Mouse (Mus musculus): Measurements from ENCODE around the gene Prr12. TPM values are rescaled to one million over a fixed set of nuclear protein-coding genes. Genes with fewer than 3 reads are reported as not detected.

The Prr12 gene
- polyA plus RNA-seq, 1 experiment from 2014 or later, result 1.7 TPM

DNA sequence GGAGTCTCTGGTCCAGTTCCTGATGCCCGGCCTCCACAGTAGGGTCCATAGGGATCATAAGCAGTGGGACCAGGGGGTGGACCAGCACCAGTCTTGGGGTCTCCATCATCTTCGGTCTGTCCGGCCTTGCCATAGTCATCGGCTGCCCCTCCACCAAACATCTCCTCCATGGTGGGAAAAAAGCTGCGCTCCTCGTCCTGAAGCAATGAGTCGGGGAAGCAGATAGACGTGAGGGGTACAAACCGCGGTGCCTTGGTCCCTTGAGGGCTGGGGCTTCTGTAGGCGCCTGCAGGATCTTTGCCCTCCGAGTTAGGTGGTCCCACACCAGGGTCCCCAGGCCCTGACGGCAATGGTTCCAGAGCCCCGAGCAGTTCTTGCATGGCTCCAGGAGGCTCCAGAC lies 5.2 kb downstream of the Prr12 start:
- ATAC-seq, result no peak
- H3K27ac ChIP-seq (ENCODE audit: low read depth), result no peak overlapping the region
- no peak overlapping the region for H3K4me2 ChIP-seq (ENCODE audit: low read depth, low read length)
- no peaks in the 10 kb centered on the region for H3K9me3 ChIP-seq (ENCODE audit: low read length)
- peaks cover 16% of the 10 kb centered on the region for H3K4me1 ChIP-seq (ENCODE audit: insufficient read depth)
- DNase-seq, result no peak
- no peak overlapping the region for H3K9ac ChIP-seq (replicated peaks)
- no peaks in the 10 kb centered on the region for H3K27me3 ChIP-seq (ENCODE audit: insufficient read depth, low read length)
- H3K36me3 ChIP-seq (replicated peaks; ENCODE audit: insufficient read depth, low read length), result peaks cover 49% of the 10 kb centered on the region
- no peak overlapping the region for H3K4me3 ChIP-seq (ENCODE audit: low read depth, low read length)
- 94% methylated on average over 14 of the region's 14 CpGs for WGBS (ENCODE audit: insufficient replicate concordance)
- no peak for TF ChIP-seq CTCF (IDR thresholded peaks at IDR 0.05; ENCODE audit: low read depth)

DNA sequence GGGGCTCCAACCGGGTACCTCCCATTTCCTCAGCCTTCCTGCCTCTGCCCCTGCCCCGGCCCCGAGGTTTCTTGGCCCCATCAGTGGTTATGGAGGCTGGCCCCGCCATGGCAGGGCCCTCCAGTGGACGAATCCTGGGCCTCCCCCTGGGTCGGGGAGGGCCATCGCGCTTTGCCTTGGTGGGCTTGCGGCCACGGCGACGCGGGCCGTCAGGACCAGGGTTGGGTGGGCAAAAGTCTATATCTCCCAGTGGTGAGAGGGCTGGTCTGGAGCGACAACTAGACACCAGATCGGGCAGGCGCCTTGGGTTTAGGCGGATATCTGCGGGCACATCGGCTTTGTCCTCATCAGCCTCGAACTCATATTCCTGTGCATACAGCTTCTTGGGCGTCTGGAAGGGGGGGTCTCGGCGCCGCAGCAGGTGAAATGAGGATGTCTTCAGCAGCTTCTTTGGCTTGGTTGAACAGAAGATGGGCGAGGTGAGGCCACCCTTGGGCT lies 5.8 kb downstream of the Prr12 start:
- TF ChIP-seq CTCF (IDR thresholded peaks at IDR 0.05; ENCODE audit: low read depth), result no peak
- no peak for TF ChIP-seq EP300 (IDR thresholded peaks at IDR 0.05; ENCODE audit: low read depth)
- ATAC-seq, result no peak
- H3K4me3 ChIP-seq (ENCODE audit: low read depth, low read length), result no peak overlapping the region
- no peak overlapping the region for H3K4me2 ChIP-seq (ENCODE audit: low read depth, low read length)
- no peaks in the 10 kb centered on the region for H3K27me3 ChIP-seq (ENCODE audit: insufficient read depth, low read length)
- H3K27ac ChIP-seq (ENCODE audit: low read depth), result no peak overlapping the region
- peaks cover 54% of the 10 kb centered on the region for H3K36me3 ChIP-seq (replicated peaks; ENCODE audit: insufficient read depth, low read length)
- no peaks in the 10 kb centered on the region for H3K9me3 ChIP-seq (ENCODE audit: low read length)
- DNase-seq, result no peak
- peaks cover 11% of the 10 kb centered on the region for H3K4me1 ChIP-seq (ENCODE audit: insufficient read depth)
- WGBS (ENCODE audit: insufficient replicate concordance), result 91% methylated on average over 26 of the region's 26 CpGs
- H3K9ac ChIP-seq (replicated peaks), result no peak overlapping the region

DNA sequence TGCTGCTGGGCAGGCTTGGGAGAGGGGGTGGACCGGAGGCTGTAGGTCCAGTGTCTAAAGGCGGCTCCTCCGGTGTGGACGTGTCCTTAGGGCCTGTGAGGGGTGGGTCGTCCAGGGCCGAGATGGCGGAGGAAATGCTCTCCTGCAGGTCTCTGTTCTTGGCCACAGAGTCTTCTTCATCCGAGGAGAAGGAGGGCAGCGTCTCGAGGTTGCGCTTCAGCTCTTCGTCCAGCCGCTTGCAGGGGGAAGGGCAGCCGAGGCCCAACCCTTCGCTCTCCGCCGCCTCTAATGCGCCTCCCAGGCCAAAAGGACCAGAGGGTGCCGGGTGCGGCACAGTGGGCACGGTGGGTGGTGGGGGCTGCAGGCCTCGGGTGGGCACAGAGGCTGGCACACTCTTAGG lies 6.9 kb downstream of the Prr12 start:
- Histone ChIP-seq H3K36me3 (replicated peaks; ENCODE audit: insufficient read depth, low read length) (peaks cover 65% of the 10 kb centered on the region), H3K9ac (replicated peaks) (no peak overlapping the region), H3K4me1 (ENCODE audit: insufficient read depth) (no peaks in the 10 kb centered on the region; the same call in 1 of the 2 replicates), H3K4me2 (ENCODE audit: low read depth, low read length) (no peak overlapping the region), H3K27me3 (ENCODE audit: insufficient read depth, low read length) (no peaks in the 10 kb centered on the region), H3K4me3 (ENCODE audit: low read depth, low read length) (no peak overlapping the region), H3K27ac (ENCODE audit: low read depth) (no peak overlapping the region), H3K9me3 (ENCODE audit: low read length) (no peaks in the 10 kb centered on the region)
- 94% methylated on average over 22 of the region's 22 CpGs for WGBS (ENCODE audit: insufficient replicate concordance)
- TF ChIP-seq EP300 (IDR thresholded peaks at IDR 0.05; ENCODE audit: low read depth), result no peak
- TF ChIP-seq CTCF (IDR thresholded peaks at IDR 0.05; ENCODE audit: low read depth), result no peak
- ATAC-seq (no peak), DNase-seq (no peak)

DNA sequence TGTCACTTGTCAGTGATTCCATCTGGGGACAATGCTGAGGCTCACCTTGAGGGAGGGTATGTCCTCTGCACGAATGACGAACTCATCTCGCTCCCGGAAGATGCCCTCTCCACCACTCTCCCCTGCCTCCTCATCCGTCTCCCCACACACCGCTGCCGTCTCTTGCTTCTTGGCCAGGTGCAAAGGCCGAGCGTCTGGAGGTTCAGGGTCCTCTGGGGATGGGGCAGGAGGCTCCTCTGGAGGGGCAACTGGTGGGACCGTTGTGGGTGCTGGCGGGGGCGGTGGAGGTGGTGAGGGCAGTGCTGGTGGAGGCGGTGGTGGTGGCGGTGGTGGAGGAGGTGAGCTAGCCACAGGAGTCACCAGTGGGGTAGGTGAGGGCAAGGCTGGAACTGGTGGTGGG lies 9.4 kb downstream of the Prr12 start:
- H3K9ac ChIP-seq (replicated peaks), result no peak overlapping the region
- H3K36me3 ChIP-seq (replicated peaks; ENCODE audit: insufficient read depth, low read length), result peaks cover 53% of the 10 kb centered on the region
- WGBS (ENCODE audit: insufficient replicate concordance), result 89% methylated on average over 14 of the region's 14 CpGs
- DNase-seq (no peak), ATAC-seq (no peak)
- H3K27ac ChIP-seq (ENCODE audit: low read depth), result no peak overlapping the region
- H3K4me2 ChIP-seq (ENCODE audit: low read depth, low read length), result no peak overlapping the region
- H3K9me3 ChIP-seq (ENCODE audit: low read length), result no peaks in the 10 kb centered on the region
- no peak overlapping the region for H3K4me3 ChIP-seq (ENCODE audit: low read depth, low read length)
- H3K4me1 ChIP-seq (ENCODE audit: insufficient read depth), result no peaks in the 10 kb centered on the region
- TF ChIP-seq EP300 (IDR thresholded peaks at IDR 0.05; ENCODE audit: low read depth) (no peak), CTCF (IDR thresholded peaks at IDR 0.05; ENCODE audit: low read depth) (no peak)
- H3K27me3 ChIP-seq (ENCODE audit: insufficient read depth, low read length), result no peaks in the 10 kb centered on the region

DNA sequence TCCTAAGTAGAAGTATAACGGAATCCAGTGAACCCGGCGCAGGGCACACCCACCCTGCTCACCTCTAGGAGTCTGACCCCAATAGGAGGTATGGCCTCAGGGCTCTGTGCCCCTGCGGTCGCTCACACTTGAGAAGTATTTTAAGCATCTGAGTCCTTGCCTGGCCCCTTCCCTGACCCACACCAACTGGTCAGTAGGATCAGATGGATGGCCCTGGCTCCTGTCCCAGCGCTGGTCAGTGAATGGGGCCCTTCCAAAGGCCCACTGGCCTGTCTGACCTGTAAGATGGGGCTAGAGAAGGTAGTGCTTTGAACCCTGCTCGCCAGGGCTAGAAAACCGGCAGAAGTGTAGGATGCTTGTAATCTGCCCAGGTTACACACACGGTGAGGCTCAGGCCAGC lies 11.8 kb downstream of the Prr12 start:
- H3K4me2 ChIP-seq (ENCODE audit: low read depth, low read length), result no peak overlapping the region
- no peaks in the 10 kb centered on the region for H3K9me3 ChIP-seq (ENCODE audit: low read length)
- no peak overlapping the region for H3K9ac ChIP-seq (replicated peaks)
- no peak for DNase-seq
- H3K27me3 ChIP-seq (ENCODE audit: insufficient read depth, low read length), result no peaks in the 10 kb centered on the region
- ATAC-seq, result no peak
- H3K4me3 ChIP-seq (ENCODE audit: low read depth, low read length), result no peak overlapping the region
- no peak overlapping the region for H3K27ac ChIP-seq (ENCODE audit: low read depth)
- no peak for TF ChIP-seq CTCF (IDR thresholded peaks at IDR 0.05; ENCODE audit: low read depth)
- no peak for TF ChIP-seq EP300 (IDR thresholded peaks at IDR 0.05; ENCODE audit: low read depth)
- peaks cover 50% of the 10 kb centered on the region for H3K36me3 ChIP-seq (replicated peaks; ENCODE audit: insufficient read depth, low read length)
- no peaks in the 10 kb centered on the region for H3K4me1 ChIP-seq (ENCODE audit: insufficient read depth)
- 84% methylated on average over 9 of the region's 9 CpGs for WGBS (ENCODE audit: insufficient replicate concordance)

DNA sequence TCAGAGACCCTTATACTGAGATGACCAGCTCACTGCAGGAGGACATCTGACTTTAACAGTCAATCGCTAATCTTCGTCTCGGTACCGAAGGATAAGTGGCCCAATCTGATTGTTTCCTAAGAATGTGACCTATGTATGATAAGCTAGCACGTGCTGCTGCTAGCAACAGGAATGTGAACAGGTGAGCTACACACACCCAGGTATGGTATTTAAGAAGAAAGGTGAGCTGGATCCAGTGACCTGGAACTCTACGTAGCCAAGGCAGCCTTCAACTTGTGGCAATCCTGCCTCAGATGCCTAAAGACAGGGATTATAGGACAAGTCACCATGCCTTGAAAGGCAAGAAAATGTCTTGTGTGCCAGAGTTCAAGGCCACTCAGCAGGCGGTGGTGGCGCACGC lies 14.3 kb downstream of the Prr12 start:
- no peak for TF ChIP-seq CTCF (IDR thresholded peaks at IDR 0.05; ENCODE audit: low read depth)
- no peak for TF ChIP-seq EP300 (IDR thresholded peaks at IDR 0.05; ENCODE audit: low read depth)
- DNase-seq, result no peak
- no peak for ATAC-seq
- 89% methylated on average over 9 of the region's 9 CpGs for WGBS (ENCODE audit: insufficient replicate concordance)
- Histone ChIP-seq H3K9me3 (ENCODE audit: low read length) (no peaks in the 10 kb centered on the region), H3K27ac (ENCODE audit: low read depth) (no peak overlapping the region), H3K4me3 (ENCODE audit: low read depth, low read length) (no peak overlapping the region), H3K9ac (replicated peaks) (no peak overlapping the region), H3K4me1 (ENCODE audit: insufficient read depth) (no peaks in the 10 kb centered on the region), H3K4me2 (ENCODE audit: low read depth, low read length) (no peak overlapping the region), H3K27me3 (ENCODE audit: insufficient read depth, low read length) (no peaks in the 10 kb centered on the region), H3K36me3 (replicated peaks; ENCODE audit: insufficient read depth, low read length) (peaks cover 68% of the 10 kb centered on the region)

Data from liver, postnatal 0 days (tissue).